Mouse (Mus musculus): ENCODE measurements around the gene Bicdl1.

Bicdl1 gene

DNA sequence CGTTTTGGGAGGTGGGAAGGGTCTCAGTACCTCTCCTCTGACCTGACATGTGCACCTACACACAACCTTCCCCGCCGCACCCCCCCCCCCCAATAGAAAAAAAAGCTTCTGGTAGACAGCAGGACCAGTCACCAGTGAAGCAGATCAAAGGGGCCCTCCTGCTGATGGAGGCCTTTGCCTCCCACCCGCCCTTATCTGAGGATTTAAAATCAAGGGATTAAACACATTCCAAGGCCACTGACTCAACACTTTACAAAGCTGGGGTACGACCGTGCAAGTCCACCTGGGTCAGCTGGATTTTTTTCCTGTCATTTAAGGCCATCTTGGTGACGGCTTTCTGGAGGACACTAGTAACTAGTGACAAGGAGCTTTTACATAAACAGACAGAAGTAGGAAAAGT is 63.5 kb downstream of the Bicdl1 start:
- in situ Hi-C loops (cut with MboI, MseI), result no loop called here

DNA sequence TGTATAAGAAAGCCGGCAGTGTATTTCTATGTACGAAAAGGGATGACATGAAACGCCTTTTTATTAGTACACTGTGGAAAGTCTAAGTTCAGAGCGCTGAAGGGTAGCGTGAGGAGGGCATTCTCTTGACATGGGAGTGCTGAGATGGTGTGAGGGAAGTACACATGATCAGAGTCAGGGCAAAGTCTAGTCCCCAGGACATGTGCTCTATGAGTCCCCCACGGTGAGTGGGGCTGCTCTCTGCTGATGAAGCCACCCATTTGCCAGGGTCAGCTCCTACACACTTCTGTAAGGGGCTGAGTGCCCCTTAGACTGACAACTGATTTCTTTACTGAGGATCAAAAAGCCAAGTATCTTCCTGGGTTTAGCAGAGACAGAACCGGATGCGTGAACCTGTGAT is 64.2 kb downstream of the Bicdl1 start:
- in situ Hi-C loops (cut with MboI, MseI), result no loop called here

DNA sequence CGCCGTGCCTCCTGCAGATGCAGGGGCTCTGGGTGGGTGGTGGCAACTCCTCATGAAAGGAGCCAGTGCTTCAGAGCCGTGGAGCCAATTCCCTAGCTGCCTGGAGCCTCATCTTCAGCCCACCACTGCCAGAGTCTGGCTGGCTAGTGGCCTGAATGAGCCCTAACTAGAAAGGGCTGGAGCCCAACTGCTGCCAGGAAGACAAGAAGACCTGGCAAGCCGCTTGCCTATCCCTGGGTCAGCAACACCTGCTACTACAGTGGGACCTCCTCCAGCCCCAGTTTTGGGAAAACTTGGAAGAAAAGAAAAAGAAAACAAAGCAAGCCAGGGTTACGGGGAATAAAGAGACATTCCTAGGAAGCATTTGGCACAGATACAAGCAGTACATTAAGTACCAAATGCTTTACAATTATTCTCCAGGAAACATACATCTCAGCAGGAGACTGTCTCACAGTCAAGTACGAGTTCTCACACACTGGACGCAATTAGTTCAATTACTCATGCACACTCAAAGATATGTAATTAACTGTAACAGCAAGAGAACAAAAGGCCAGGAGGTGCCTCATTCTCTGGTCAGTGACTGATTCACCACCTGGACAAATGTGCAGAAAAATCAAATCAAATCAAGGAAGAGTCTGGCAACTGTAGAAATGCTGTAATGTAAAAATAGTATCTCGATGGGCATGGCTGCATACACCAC is 64.9 kb downstream of the Bicdl1 start:
- in situ Hi-C loops (cut with MboI, MseI), result no loop called here

DNA sequence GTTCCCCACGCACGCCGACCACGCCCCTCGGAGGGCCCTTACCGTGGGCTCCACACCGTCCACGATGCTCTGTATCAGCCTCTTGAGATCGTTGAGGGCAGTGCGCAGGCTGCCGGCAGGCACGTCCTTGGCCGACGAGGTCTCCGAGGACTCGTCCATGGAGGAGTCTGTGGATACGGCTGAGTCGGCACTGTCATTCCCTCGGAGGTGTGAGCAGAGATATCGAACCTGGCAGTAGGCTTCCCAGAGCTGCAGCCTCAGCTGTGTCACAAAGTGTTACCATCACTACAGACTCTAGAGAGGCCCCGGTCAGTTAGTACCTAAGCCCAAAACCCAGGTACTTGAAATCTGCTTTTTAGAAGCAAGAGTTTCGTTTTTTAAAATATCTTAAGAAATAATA is 68.8 kb downstream of the Bicdl1 start:
- in situ Hi-C loops (cut with MboI, MseI), result no loop called here

DNA sequence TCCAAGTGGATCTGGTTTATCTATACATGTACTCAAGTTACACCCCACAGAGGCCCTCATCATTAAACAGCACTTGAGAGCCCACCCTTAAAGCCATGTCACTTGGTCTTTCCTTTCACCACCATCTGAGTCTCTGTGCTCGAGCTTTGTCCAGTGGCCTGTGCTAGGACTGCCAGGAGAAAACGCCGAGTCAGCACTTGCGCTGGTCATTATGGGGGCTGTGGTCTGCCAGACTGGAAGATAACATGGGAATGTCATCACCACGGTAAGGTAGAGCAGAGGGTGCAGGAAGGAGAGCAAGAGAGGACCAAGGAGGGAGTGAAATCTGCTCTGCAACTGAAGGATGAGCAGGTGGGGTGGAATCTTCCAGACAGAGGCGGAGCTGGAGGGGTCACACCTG is 73.1 kb downstream of the Bicdl1 start:
- in situ Hi-C loops (cut with MboI, MseI), result loop anchor here (5.0 kb wide), 1 partner anchor 79 kb away; no protein-coding TSS in a partner anchor

DNA sequence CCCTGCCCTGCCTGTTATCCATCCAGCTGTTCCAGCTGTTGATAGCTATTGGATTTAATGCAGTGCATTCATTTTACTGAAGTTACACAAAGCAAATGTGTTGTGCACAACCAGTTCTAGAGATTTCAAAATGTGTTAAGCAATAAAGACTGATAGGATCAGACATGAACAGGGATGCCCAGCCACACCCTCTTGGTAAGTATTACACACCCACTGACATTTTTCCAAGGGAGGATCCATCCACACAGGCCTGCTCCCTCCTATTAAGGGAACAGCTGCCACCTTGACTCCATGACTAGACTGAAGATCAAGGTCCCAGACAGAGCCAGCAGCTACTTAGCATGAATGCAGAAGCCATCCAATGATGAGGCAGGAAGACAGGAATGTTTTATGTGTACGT is 74.2 kb downstream of the Bicdl1 start:
- in situ Hi-C loops (cut with MboI, MseI), result loop anchor here (5.0 kb wide), 1 partner anchor 80 kb away; no protein-coding TSS in a partner anchor

DNA sequence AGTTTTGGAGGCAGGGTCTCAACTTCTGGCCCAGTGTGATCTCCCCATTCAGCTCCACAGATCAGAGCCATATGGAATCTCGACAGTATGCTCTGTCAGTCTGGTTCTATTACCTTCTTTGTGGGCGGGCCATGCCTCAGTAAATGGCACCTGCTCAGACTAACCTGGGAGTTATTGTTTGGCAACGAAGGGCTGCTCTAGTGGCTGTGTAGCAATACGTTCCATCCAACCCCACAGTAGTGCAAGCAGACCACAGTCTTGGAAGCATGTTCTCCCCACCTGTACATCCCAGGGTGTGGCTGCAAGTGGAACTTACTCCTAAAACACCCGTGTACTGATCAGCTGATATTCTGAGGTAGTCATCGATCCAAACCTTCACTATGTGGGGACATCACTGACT is 74.7 kb downstream of the Bicdl1 start:
- in situ Hi-C loops (cut with MboI, MseI), result loop anchor here (5.0 kb wide), 1 partner anchor 81 kb away; no protein-coding TSS in a partner anchor

DNA sequence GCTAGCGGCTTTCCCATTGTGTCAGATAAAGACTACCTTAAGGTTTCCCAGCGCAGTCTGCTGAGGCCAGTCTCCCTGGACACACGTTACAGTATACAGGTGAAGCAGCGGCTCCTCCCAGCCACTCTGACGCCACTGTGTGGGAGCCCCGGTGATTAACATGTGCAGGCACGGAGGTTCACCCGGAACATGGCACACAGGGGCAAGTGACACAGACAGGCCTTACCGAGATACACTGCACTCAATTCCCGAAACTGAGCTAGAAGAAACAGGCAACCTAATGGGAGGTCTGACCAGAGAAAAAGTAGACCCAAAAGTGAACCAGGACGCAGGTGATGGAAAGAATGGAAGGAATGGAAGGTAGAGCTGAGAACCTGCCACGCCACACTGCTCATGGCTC is 77.6 kb downstream of the Bicdl1 start:
- in situ Hi-C loops (cut with MboI, MseI), result no loop called here

DNA sequence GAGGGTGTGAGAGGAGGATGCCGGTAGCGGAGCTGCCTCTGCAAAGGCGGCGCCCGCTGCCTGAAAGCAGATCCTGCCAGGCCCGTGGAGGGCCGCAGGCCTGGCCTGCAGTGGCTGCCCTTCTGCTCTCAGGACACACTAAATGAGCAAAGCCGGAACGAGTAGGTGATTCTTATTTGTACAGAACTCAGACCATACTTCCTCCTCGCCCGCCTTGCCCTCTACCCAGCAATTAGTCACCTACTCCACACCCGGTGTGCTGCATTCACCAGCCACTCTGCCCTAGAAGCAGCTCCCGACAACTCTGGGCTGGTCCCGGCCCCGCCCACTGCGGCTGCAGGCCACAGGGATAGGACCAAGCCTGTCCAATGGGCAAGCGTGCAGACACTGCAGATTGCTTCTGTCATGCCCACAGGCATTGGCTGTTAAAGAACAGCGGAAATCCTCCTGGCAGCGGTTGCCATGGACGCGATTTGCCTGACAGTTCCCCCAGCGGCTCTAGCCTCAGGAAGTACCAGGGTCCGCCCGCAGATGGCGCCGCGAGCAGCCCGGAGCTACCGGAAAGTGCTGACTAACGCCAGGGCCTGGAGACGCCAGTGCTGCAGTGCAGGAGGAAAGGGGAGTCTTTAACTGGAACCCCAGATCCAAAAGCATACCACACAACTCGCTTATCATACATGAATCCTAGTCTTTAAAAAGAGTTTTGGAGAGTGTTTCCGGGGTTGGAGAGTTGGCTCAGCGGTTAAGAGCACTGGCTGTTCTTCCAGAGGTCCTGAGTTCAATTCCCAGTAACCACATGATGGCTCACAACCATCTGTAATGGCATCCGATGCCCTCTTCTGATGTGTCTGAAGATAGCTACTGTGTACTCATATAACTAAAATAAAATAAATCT is 78.5 kb downstream of the Bicdl1 start:
- in situ Hi-C loops (cut with MboI, MseI), result no loop called here

DNA sequence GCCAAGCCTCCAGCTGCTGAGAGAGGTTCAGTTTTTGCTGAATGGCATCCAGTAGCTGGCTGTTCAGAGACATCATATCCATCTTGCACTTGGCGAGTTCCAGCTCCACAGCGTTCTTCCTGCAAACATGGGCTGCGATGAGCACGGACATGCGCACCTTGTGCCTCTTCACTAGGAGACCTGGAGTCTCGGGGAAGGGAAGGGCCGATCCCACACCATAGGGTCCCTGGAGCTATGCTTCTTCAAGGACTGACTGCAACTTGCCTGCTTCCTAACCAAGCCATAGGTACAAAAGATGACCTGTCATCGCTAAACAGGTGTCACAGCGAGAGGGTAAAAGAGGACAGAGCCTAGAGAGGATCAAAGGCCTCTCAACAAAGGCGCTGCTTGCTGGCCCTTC is 79.6 kb downstream of the Bicdl1 start:
- in situ Hi-C loops (cut with MboI, MseI), result no loop called here

DNA sequence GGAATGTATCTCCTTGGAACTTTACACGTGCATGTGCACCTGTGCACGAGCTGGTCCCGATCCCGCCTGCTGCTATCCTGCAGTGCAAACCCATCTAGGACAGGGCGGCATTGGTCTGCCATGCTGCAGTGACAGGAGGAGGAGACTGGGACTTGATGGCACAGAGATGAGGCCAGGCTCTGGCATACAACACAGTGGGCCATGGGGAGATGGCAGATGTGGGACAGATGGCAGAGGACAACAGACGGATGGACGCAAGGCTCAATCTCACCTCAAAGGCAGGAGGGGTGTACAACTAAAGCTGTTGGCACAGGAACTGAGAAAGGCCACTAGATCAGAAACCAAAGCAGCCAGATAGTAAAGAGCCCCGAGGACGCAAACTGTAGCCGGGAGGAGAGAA is 80.5 kb downstream of the Bicdl1 start:
- in situ Hi-C loops (cut with MboI, MseI), result no loop called here

DNA sequence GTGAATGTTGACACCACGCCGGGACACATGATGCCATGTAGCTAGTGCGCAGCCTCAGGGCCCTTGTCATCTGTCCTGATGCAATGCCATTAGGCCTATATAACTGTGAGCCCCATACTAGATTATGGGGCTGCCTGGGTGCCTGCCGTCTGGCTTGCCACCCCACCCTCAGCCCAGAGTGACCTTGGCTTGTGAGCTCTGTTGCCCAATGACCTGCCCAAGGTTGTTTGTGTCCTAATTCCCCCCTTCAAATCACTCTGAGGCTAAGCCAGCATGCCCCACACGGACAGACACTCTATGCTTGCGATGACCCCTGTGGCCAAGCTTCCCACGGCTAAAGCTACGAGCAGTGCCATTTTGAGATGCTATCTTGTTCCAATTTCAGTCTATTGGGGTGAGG is 81.7 kb downstream of the Bicdl1 start:
- in situ Hi-C loops (cut with MboI, MseI), result no loop called here

DNA sequence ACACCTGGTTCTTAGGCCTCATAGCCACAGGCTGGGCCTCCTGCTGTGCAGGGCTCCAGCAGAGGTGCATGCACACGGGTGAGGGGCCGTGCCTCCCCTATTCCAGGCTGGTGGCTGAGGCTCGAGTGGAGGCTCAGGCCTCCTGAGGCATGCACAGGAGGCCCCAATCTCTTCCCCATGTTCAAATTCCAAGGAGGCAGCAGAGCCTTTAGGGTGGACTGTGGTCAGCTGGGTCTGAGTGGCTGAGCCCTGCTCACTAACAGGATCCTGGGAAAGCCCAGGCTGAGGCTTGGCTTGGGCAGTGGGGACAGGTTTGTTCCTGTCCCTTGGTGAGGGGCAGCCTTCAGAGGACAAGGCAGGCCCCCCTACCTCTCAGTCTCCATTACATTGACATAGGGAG is 82.5 kb downstream of the Bicdl1 start:
- in situ Hi-C loops (cut with MboI, MseI), result no loop called here

DNA sequence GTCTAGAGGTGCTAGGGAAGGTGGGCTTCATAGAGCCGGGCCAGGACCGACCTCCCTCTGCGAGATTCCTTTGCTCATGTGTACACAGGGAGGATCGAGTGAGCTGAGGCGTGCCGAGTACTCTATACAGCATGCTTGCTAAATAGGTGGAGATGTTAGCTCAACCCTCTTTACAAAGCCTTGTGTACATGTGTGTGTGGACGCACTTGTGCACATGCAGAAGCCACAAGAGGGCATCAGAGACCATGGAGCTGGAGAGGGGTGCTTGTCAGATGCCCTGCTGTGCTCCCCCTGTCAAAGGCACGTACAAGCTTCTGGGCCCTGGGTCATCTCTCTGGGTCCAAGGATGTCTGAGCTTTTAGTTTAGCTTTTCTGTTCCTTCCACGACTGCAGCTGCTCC is 87.2 kb downstream of the Bicdl1 start:
- in situ Hi-C loops (cut with MboI, MseI), result no loop called here

DNA sequence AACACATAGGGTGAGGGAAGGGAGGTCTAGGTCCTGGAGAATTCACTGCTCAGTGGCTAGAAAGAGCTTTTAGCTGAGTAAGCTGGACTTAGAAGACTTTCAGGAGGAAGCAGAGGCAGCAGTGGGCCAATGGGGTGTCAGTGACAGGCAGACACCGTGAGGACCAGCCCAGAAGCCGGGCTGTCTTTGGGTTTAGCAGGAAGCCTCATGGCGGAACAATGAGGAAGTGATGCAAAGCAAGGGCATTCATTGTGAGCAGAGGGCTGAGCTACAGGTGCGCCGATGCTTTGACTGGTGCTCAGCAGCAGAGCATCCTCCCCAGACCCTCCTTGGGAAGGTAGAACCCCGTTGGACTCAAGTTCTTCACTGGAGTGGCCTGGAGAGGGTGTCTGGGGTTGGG is 95.9 kb downstream of the Bicdl1 start:
- in situ Hi-C loops (cut with MboI, MseI), result no loop called here

DNA sequence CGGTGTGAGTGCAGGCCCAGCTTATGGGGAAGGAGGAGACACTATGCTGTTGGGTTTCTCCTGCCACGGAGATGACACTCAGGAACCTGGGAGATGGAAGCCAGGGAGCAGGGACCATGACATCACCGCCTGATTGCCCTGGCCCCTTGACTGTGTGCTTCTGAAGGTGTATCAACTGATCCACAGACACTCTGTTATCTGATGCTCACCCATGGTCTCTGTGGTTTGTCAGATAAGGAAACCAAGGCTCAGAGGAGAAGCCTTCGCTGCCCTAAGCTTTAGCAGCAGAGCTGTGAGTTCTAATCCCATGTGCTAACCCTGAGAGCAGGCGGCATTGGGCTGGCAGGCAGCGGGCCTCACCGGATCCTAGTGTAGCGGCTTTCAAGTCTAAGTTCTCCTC is 97.4 kb downstream of the Bicdl1 start:
- in situ Hi-C loops (cut with MboI, MseI), result no loop called here

DNA sequence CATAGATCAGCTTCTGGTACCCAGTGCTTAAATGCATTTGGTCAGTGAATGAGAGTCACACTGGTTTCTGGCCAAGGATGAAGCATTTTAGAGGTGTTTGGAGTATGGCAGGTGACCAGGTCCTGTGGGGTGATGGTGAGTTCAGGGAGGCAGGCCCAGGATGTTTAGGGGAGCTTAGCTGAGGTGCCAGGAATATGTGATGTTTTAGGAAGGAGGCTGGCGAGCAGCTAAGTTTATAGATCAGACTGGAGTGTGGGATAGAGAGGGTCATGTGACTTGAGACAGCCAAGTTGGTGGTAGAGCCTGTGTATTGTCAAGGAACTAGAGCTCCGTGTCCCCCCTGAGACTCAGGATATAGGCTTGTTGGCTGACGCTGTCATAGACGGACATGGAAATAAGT is 98.4 kb downstream of the Bicdl1 start:
- in situ Hi-C loops (cut with MboI, MseI), result no loop called here

DNA sequence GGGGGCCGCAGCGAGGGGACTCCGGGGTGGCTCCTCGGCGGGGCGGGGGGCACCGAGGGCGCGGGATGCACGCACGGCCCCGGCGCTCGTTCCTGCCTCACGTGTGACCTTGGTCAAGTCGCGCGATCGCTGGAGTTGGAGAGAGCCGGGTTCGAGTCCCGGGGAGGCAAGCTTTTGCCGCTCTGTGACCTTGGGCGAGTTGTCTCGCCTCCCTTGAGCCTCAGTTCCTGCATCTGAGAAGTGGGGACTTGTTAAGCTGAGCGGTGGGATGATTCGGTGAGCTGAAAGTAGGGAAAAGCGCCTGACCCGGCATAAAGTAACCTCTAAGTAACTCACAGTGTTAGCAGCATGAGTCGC is 99.1 kb downstream of the Bicdl1 start:
- in situ Hi-C loops (cut with MboI, MseI), result no loop called here

DNA sequence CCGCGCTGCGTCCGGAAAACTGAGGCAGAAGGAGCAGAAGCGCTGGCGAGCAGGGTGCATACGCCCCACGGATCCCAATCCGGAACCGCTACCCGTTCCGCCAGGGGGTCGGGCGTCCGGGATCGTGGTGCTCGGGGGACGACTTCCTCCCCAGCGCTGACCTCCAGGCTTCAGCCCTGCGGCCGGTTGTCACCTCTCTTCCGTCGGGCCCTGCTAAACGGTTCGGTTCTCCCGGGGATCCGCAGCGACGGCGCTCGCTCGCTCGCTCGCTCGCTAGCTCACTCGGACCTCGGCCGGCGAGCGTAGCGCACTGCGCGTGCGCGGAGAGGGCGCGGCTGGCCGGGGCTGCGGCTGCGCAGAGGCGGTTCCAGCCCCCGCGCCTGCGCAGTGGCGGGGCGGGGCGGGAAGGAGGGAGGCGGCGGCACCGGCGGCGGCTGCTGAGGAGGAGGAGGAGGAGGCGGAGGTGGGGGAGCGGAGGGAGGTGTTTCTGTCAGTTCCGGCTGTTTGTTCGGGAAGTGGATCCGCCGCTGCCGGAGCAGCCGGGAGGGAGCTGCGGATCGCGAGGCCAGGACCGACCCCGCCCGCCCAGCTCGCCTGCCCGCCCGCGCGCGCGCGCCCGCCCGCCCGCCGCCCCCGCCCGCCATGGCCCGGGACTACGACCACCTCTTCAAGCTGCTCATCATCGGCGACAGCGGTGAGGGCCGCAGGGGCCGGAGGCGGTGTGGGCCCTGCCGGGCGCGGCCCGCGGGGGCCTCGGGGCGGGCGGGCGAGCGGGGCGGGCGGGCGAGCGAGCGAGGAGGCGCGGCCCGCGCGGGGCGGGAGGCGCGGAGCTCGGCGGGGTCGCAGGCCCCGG is 99.7 kb downstream of the Bicdl1 start, which contains the start of gene Rab35:
Rab35 (plus strand) TSS at position 404 of the 853 bp plus-strand sequence.
- in situ Hi-C loops (cut with MboI, MseI), result no loop called here

DNA sequence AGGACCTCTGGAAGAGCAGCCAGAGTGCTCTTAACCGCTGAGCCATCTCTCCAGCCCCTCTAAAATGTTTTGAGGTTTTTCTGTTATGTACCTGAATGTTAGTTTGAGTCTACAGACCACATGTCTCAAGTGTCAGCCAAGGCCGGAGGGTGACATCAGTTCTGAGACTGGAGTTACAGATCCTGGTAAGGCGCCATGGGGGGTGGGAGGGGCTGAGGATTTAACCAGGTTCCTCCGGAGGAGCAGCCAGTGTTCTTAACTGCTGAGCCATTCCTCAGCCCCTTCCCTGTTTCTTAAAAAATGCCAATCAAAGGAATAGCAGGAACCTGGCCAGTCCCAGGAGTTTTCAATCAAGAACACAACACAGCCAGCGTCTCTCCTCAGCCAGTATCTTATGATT is 101.1 kb downstream of the Bicdl1 start:
- in situ Hi-C loops (cut with MboI, MseI), result no loop called here

DNA sequence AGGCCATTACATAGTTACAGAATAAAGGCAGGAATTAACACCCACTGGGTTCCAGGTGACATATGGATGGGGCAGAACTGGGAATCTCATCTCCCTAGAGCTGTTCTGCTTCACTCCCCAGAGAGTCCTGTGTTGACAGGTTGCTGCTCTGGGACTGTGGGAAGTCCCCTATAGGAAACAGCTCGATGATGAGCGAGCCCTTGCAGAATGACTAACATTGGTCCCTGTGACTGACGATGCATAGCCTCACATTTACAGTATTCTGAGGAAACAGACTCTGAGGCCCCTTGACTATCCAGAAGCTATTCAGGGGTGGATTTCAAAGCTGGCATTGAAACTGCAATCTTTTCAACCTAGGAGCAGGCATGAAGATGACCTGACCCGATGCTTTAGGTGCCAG is 101.7 kb downstream of the Bicdl1 start:
- in situ Hi-C loops (cut with MboI, MseI), result no loop called here

DNA sequence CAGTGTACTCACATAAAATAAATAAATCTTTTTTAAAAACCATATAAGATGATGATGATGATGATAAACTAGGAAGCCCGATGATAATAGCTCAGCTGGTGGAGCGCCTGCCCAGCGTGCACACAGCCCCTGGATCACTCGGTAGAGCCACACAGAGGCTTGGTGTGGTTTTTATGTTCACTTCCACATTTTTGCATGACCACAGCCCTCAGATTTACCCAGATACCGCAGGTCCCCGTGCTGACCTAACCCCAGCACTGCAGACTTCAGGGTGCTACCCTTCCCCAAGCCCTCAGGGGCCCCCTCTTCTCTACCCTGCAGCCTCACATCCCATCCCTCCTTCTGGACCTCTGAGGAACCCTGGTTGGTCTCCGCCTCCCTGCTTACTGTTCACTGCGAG is 103.3 kb downstream of the Bicdl1 start:
- in situ Hi-C loops (cut with MboI, MseI), result no loop called here
